Mouse (Mus musculus): ENCODE data around the gene Ankrd39. TPM values are rescaled to one million over a fixed set of nuclear protein-coding genes. Genes with fewer than 3 reads are reported as not detected.
A peak's percentile ranks its signal among the peaks of the same experiment; 100 is the strongest.

Ankrd39 gene
- 18.9 and 20.3 TPM in 2 replicates for polyA plus RNA-seq (2016; fragmentation: Nextera tagmentation; extraction: Ambion mirVana)

GRCm38 (mm10) chr1:36546888-36547471 lies at the start of gene Ankrd39:
TSS of gene Ankrd39 (minus strand) at chr1:36547445.
- Histone ChIP-seq H3K4me3 (peak within 1 kb of the TSS; percentile 72), H3K27ac (replicated peaks) (peak within 1 kb of the TSS; percentile 89), H3K4me1 (peaks cover 55% of the 10 kb centered on the region), H3K27me3 (replicated peaks; ENCODE audit: low read depth, poor library complexity, severe bottlenecking) (no peaks in the 10 kb centered on the region), H3K36me3 (replicated peaks) (peaks cover 50% of the 10 kb centered on the region), H3K9me3 (no peaks in the 10 kb centered on the region)
- DNase-seq (ENCODE audit: low spot score), result peak; percentile 98
- WGBS, result under 1% methylated on average over 43 of the region's 43 CpGs

DNA sequence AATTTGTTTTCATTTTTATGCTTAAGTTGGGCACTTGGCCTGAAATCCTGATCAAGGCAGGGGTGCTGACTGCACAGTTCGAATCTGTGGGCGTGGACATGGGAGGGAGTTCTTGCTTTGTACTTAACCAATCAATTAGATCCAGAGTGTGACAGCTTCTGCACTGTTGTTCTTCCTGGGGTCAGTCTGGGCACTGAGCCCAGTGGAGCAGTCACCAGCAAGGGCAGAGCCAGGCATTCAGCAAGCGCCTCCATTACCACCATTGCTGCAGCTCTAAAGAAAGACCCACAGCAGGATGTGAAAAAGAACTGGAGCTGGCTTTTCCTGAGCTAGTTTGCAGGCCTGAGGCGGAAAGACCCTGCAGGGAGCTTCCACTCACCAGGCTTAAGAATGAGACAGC lies 48.9 kb upstream of the Ankrd39 start:
- H3K9me3 ChIP-seq, result no peaks in the 10 kb centered on the region
- H3K4me1 ChIP-seq, result peaks cover 30% of the 10 kb centered on the region
- peak overlapping the region; percentile 59 for H3K27ac ChIP-seq (replicated peaks)
- H3K36me3 ChIP-seq (replicated peaks), result no peaks in the 10 kb centered on the region
- no peak for DNase-seq (ENCODE audit: low spot score)
- no peaks in the 10 kb centered on the region for H3K27me3 ChIP-seq (replicated peaks; ENCODE audit: low read depth, poor library complexity, severe bottlenecking)
- WGBS, result 29% methylated on average over 4 of the region's 4 CpGs
- no peak overlapping the region for H3K4me3 ChIP-seq

- no peak for DNase-seq (ENCODE audit: low spot score)
- H3K9me3 ChIP-seq, result no peaks in the 10 kb centered on the region
- peaks cover 38% of the 10 kb centered on the region for H3K4me1 ChIP-seq
- H3K36me3 ChIP-seq (replicated peaks), result no peaks in the 10 kb centered on the region
- H3K4me3 ChIP-seq, result no peak overlapping the region
- H3K27ac ChIP-seq (replicated peaks), result peak overlapping the region; percentile 52; the same call in 1 of the 2 replicates
- H3K27me3 ChIP-seq (replicated peaks; ENCODE audit: low read depth, poor library complexity, severe bottlenecking), result no peaks in the 10 kb centered on the region
- WGBS, result 65% methylated on average over 10 of the region's 10 CpGs
These were observed 48.1 kb upstream of the Ankrd39 start for GRCm38 (mm10) chr1:36595167-36595931.

DNA sequence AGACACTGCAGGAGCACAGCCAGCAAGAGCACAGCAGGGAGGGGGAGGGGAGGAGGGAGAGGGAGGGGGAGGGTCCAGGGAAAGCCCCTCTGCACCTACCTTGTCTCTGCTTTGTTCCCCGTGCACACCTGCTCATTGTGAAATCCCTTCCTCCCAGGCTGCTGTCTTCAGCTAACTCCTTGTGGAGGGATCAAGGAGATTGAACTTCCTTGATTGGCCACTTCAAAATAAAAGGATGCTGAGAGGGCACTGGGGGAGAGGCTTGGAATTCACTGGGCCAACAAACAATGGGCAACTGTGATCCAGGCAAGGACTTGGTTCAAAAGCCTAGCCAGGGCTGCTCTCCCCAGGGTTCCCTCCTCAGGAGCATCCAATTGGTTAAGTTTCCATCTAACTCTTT lies 45.9 kb upstream of the Ankrd39 start:
- H3K4me1 ChIP-seq, result peaks cover 60% of the 10 kb centered on the region
- no peak for DNase-seq (ENCODE audit: low spot score)
- H3K27me3 ChIP-seq (replicated peaks; ENCODE audit: low read depth, poor library complexity, severe bottlenecking), result no peaks in the 10 kb centered on the region
- 12% methylated on average over 1 of the region's 1 CpGs for WGBS
- H3K36me3 ChIP-seq (replicated peaks), result no peaks in the 10 kb centered on the region
- no peak overlapping the region for H3K4me3 ChIP-seq
- H3K9me3 ChIP-seq, result no peaks in the 10 kb centered on the region
- H3K27ac ChIP-seq (replicated peaks), result no peak overlapping the region

DNA sequence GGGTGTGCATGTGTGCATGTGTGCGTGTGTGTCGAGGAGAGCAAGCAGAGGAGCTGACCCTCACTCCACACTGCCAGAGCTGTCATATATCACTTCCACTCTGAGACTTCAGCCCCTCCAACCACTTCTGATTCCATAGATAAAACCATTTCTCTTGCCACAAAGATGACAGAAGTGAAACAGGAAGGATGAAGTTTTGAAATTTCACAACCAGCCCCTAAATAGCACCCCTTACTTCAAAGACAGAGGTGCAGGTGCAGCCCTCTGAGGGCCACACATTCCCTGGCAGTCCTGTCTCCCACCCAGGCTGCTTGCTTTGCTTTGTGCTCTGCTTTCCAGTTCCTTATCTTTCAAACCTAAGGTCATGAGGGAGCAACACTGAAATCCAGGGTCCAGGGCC lies 44.2 kb upstream of the Ankrd39 start:
- Histone ChIP-seq H3K27me3 (replicated peaks; ENCODE audit: low read depth, poor library complexity, severe bottlenecking) (no peaks in the 10 kb centered on the region), H3K27ac (replicated peaks) (no peak overlapping the region), H3K9me3 (no peaks in the 10 kb centered on the region), H3K36me3 (replicated peaks) (no peaks in the 10 kb centered on the region), H3K4me3 (no peak overlapping the region), H3K4me1 (peaks cover 76% of the 10 kb centered on the region)
- WGBS, result 87% methylated on average over 2 of the region's 2 CpGs
- no peak for DNase-seq (ENCODE audit: low spot score)

GRCm38 (mm10) chr1:36590664-36591063 lies 43.4 kb upstream of the Ankrd39 start:
- Histone ChIP-seq H3K36me3 (replicated peaks) (no peaks in the 10 kb centered on the region), H3K9me3 (no peaks in the 10 kb centered on the region), H3K27me3 (replicated peaks; ENCODE audit: low read depth, poor library complexity, severe bottlenecking) (no peaks in the 10 kb centered on the region), H3K4me1 (peaks cover 76% of the 10 kb centered on the region), H3K27ac (replicated peaks) (peak overlapping the region; percentile 82), H3K4me3 (no peak overlapping the region)
- 70% methylated on average over 9 of the region's 9 CpGs for WGBS
- DNase-seq (ENCODE audit: low spot score), result no peak

DNA sequence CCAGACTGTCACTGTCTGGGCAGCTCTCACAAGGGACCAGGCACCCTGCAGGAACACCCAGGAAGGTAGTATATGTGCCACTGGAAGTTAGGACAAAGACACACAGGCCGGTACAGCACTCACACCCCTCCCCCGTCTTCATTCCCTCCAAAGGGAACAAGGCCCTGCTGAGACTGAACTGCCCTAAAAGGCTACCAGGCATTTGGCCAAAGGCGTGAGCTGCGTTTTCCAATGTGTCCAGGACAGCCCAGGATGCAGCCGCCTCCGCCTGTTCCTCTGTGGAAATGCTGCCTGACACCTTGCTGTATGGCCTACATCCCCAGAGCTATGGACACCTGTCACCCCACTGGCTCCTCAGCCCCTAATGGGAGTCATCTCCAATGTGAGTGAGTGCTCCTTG lies 42.2 kb upstream of the Ankrd39 start:
- Histone ChIP-seq H3K27ac (replicated peaks) (peak overlapping the region; percentile 82), H3K27me3 (replicated peaks; ENCODE audit: low read depth, poor library complexity, severe bottlenecking) (no peaks in the 10 kb centered on the region), H3K4me1 (peaks cover 72% of the 10 kb centered on the region), H3K4me3 (no peak overlapping the region), H3K9me3 (no peaks in the 10 kb centered on the region), H3K36me3 (replicated peaks) (no peaks in the 10 kb centered on the region)
- 51% methylated on average over 6 of the region's 6 CpGs for WGBS
- DNase-seq (ENCODE audit: low spot score), result no peak

GRCm38 (mm10) chr1:36588476-36589450 lies 41.5 kb upstream of the Ankrd39 start:
- H3K27ac ChIP-seq (replicated peaks), result peak overlapping the region; percentile 82
- no peaks in the 10 kb centered on the region for H3K36me3 ChIP-seq (replicated peaks)
- H3K27me3 ChIP-seq (replicated peaks; ENCODE audit: low read depth, poor library complexity, severe bottlenecking), result no peaks in the 10 kb centered on the region
- H3K4me1 ChIP-seq, result peaks cover 79% of the 10 kb centered on the region
- WGBS, result 56% methylated on average over 13 of the region's 13 CpGs
- peak; percentile 86 for DNase-seq (ENCODE audit: low spot score)
- H3K9me3 ChIP-seq, result no peaks in the 10 kb centered on the region
- H3K4me3 ChIP-seq, result peak overlapping the region; percentile 6; the same call in 1 of the 2 replicates

DNA sequence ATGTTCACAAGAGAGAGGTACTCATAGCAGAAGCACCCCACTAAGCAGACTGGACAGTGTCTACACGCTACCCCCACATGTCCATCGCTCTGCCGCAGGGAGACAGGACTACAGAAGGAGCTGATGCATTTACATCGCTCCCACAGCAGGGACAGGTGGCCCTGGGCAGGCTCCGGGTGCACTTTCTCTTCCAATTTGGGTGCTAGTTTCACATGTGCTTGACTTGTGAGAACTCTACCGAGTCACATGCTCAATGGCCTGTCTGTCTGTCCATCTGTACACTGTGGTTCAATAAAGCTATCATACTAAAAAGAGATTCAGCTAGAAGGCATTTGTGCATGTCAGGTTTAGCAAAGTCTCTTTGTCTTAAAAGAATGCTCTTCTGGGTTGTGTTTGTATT lies 40.6 kb upstream of the Ankrd39 start:
- H3K27ac ChIP-seq (replicated peaks), result peak overlapping the region; percentile 82
- no peak for DNase-seq (ENCODE audit: low spot score)
- H3K4me1 ChIP-seq, result peaks cover 81% of the 10 kb centered on the region
- H3K4me3 ChIP-seq, result no peak overlapping the region
- H3K27me3 ChIP-seq (replicated peaks; ENCODE audit: low read depth, poor library complexity, severe bottlenecking), result no peaks in the 10 kb centered on the region
- H3K36me3 ChIP-seq (replicated peaks), result no peaks in the 10 kb centered on the region
- 92% methylated on average over 6 of the region's 6 CpGs for WGBS
- H3K9me3 ChIP-seq, result no peaks in the 10 kb centered on the region

DNA sequence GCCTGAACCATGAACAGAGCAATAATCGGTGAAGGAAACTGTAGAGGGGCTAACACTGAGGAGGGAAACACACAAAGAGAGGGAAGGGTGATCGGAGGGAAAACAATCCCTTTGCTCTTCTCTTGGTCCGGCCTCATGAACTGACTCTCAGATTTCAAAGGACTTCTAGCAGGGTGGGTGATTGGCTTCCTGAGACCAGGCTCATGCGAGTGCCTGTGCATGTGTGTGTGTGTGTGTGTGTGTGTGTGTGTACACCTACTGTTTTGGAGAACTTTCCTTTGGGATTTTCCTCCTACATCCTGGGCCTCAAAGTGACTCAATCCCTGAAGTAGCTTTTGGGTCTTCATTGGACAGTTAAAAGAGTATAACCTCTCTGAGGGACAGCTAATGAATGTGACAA lies 39.0 kb upstream of the Ankrd39 start:
- Histone ChIP-seq H3K27me3 (replicated peaks; ENCODE audit: low read depth, poor library complexity, severe bottlenecking) (no peaks in the 10 kb centered on the region), H3K4me3 (no peak overlapping the region), H3K27ac (replicated peaks) (peak overlapping the region; percentile 82), H3K4me1 (peaks cover 84% of the 10 kb centered on the region), H3K36me3 (replicated peaks) (no peaks in the 10 kb centered on the region), H3K9me3 (no peaks in the 10 kb centered on the region)
- WGBS, result 23% methylated on average over 4 of the region's 4 CpGs
- peak; percentile 55 for DNase-seq (ENCODE audit: low spot score)

GRCm38 (mm10) chr1:36583408-36584116 lies 36.3 kb upstream of the Ankrd39 start:
- H3K4me1 ChIP-seq, result peaks cover 78% of the 10 kb centered on the region
- no peak for DNase-seq (ENCODE audit: low spot score)
- H3K27me3 ChIP-seq (replicated peaks; ENCODE audit: low read depth, poor library complexity, severe bottlenecking), result no peaks in the 10 kb centered on the region
- no peaks in the 10 kb centered on the region for H3K36me3 ChIP-seq (replicated peaks)
- H3K27ac ChIP-seq (replicated peaks), result peak overlapping the region; percentile 69
- no peaks in the 10 kb centered on the region for H3K9me3 ChIP-seq
- WGBS, result 74% methylated on average over 8 of the region's 8 CpGs
- no peak overlapping the region for H3K4me3 ChIP-seq

DNA sequence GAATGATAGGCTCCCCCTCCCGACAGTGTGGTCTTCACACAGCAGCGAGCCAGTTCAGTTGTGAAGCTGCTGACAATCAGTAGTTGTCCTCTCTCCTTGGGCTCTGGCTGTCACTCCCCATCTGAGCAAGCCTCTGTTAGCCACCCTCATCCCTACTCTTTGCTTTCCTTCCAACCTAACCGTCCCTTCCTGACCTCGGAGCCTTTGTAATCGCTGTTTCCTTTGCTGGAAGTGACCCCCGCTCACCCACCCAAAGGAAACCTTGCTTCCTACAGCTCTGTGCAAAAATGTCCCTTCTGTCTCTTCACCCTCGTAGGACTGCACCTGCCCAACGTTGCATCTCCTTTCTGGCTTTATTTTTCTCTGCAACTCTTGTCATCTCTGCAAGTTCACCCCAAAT lies 35.0 kb upstream of the Ankrd39 start:
- Histone ChIP-seq H3K36me3 (replicated peaks) (no peaks in the 10 kb centered on the region), H3K4me3 (no peak overlapping the region), H3K27me3 (replicated peaks; ENCODE audit: low read depth, poor library complexity, severe bottlenecking) (0 out of 2 replicates have a peak, but pooled peaks cover 4% of the 10 kb centered on the region), H3K27ac (replicated peaks) (no peak overlapping the region), H3K4me1 (peaks cover 68% of the 10 kb centered on the region), H3K9me3 (no peaks in the 10 kb centered on the region)
- WGBS, result 71% methylated on average over 8 of the region's 8 CpGs
- no peak for DNase-seq (ENCODE audit: low spot score)
